Mouse (Mus musculus) spleen, embryonic (tissue): ENCODE data around the gene Galnt9.

Source experiments
- CTCF ChIA-PET: fragments of 350-600 bp; sonication (Branson Sonifier 250); formaldehyde crosslinking; loops from one replicate; lab custom pipeline; 2022; lab: Charles Lee

The Galnt9 gene

DNA sequence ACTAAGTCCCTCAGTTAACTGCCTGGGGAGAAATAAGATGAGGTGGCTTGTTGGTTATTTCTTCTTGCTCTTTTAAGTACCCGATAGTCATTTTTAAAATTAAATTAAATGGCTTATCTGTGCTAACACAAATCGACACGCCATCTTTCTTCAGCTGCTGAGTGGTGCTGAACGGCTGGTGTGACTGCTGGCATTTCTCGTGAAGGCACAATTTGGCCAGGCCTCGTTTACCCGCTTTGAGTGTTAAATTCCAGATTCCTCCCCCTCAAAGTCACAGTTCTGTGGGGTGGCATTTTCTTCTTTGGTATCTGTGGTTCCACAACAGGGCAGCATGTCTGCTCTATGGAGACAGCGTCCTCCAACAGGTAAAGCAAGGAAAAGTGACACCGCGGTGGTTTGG, 83.2 kb downstream of the Galnt9 start:
- CTCF ChIA-PET = no interaction called here

DNA sequence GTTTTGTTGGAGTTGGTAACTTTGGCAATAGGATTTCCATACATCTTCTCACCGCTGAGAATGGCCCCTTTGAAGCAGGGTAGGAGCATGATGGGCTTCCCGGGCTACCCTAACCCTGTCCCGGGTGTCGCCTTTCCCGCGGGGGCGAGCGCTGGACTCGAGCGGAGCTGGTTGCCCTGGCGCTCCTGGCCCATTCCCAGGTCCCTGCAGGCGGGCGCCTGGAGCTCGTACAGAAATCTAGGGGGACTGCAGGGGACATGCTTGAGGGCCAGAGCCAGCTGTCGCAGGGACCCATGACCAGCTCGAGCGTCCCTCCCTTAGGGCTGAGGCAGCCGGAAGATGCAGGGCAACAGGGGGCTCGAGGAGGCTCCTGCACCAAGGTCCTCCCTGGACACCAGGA, 84.0 kb downstream of the Galnt9 start:
- CTCF ChIA-PET = no interaction called here

DNA sequence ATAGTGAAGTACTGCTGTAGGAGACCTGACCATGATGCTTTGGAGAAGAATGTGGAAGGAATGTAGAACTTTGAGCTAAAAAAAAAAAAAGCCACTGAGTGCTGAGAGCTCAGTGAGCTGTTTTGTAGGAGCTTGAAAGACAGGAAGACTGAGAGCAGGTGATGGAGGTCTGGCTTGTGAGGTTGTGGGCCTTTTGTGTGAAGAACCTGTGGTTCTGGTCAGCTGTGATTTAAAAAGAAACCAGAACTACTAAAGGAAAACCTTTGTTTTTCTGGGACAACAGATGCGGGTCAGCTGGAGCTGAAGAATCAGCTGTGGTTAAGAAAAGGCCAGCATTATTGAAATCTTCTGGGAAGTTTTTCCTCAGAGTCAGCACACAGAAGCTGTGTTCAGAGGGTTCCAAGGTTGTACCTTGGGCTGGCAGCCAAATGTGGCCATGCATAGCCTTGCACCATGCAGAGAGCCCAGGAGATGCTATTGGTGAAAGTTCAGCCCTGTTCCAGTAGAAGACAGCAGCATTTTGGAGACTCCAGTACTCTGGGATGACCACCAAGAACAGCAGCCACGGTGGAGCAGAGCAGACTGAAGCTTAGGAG, 85.5 kb downstream of the Galnt9 start:
- CTCF ChIA-PET = no interaction called here

DNA sequence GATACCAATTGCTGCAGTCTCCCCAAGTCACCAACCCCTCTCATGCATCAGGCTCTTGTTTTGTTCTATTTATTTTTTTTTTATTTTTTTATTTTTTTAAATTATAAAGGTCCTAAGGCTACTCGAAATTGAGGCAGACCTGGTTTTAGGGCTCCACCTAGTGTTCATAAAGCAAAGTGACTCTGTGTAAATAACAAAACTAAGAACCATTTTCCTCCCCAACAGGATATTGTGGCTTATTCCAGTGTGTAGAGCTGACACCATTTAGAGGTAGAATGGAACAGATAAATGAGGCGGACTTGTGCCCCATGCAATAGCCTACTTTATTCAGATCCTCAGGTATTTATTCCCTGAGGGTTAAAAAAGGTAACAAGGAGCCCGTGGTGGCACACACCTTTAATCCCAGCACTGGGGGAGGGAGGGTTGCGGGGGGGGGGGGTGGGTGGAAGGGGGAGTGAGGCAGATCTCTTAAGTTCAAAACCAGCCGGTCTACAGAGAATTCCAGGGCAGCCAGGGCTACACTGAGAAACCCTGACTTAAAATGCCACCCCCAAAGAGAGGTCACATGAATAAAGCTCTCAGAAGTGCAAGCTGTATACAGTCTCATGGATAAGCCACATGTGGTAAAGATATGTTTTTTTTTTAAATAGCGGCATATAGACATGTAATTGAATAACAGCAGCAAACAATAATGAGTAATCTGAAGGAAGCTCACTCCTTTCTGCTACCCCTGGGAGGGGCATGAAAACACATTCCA, 92.0 kb downstream of the Galnt9 start:
- CTCF ChIA-PET = interaction anchor here (0.6 to 1.3 kb wide), 4 partner anchors 18 to 1439 kb away, joined by 3 to 4 read pairs (median 4); no protein-coding TSS in a partner anchor

DNA sequence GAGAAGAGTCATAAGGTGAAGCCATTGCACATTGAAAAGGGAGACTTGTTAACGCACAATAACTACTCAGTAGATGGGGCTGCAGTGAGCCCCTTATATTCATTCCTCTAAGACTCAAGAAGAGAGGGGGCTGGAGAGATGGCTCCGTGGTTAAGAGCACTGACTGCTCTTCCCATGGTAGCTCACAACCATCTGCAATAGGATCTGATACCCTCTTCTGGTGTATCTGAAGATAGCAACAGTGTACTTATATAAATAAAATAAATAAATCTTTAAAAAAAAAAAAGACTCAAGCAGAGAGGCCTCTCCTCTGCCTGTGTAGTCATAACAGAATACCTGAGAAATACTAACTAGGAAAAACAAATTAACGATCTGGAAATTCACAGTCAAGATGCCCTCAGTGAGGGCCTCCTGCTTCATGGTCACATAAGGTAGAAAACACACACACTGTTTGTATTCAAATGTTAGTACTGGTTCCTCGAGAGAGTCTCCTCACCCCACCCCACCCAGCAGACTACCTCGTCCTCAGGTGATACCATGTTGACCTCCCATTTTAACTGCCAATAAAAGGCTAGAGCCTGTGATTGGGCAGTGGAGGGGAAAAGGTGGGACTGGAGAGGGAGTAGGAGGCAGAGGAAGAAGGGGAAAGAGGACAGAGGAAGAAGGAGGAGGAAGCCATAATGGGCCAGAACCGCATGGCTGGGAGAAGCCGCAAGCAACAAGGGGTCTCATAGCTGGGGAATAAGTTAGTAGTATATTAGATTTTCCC, 94.3 kb downstream of the Galnt9 start:
- CTCF ChIA-PET = interaction anchor here (0.7 to 0.9 kb wide), 2 partner anchors 20 to 124 kb away, joined by 3 to 4 read pairs; no protein-coding TSS in a partner anchor

DNA sequence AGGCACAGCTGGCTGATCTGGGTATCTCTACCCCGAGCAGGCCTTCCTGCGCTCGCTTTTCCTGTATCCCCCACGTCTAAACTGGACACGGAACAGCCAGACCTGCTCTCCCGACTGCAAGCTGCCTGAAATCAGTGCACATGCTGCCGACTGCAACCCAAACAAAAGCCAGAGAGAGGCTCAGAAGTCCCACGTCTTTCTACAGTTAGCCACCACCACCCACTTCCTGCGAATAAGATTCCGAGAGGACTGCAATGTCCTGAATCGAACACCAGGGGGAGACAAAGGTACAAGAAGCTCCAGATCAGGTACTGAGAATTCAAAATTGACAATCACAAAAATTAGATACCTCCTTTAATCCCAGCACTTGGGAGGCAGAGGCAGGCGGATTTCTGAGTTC, 95.3 kb downstream of the Galnt9 start:
- CTCF ChIA-PET = no interaction called here

DNA sequence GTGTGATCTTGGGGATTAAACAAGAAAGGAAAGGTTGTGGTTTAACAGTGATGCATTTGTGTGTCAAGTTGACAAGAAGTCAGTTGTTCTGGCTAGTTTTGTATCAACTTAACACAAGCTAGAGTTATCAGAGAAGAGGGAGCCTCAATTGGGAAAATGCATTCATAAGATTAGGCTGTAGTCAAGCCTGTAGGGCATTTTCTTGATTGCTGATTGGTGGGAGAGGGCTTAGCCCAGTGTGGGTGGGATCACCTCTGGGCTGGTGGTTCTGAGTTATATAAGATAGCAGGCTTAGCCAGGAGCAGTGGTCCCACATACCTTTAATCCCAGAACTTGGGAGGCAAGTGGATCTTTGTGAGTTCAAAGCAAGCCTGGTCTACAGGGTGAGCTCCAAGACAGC, 102.2 kb downstream of the Galnt9 start:
- CTCF ChIA-PET = no interaction called here

DNA sequence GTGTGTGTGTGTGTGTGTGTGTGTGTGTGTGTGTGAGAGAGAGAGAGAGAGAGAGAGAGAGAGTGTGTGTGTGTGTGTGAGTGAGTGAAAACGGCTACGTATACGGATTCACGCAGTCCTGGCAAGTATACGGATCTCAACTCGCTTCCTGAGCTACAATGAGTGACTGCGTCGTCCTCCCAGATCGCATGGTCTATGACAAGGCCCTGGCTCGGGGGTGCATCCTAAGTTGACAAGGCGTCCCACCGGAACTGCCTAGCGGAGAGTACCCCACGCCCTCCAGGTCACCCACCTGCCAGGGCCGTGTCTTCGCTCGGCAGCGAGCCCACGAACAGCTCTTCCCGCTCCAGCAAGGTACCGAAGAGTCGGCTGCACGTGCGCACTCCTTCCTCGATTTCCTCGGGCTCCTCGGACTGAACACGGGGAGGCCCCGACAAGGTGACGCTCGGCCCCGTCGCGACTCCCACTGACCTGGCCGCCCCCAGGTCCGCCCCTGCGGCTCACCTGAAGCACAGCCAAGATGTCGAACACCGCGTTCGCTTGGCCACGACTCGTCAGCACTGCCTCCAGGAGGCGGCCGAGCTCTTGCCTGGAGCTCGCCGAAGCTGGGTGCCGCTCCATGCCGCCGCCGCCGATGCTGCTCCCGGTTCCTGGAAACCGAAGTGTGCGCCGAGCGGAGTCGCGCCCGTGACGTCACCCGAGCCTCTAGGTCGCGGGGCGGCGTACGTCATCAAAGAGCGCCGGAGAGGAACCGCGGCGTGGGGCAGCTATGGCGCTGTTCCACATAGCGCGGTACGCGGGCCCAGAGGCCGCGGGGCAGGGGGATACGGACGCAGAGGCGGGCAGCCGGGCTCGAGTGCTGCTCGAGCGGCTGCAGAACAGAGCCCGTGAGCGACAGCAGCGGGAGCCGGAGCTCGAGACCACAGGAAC, 108.8 kb downstream of the Galnt9 start, which contains the start of the genes Noc4l and Ddx51:
Gene Noc4l (minus strand): TSS at position 699 of the 930 bp plus-strand sequence.
Gene Ddx51 (plus strand): TSS at position 733 of the 930 bp plus-strand sequence.
- CTCF ChIA-PET = no interaction called here

DNA sequence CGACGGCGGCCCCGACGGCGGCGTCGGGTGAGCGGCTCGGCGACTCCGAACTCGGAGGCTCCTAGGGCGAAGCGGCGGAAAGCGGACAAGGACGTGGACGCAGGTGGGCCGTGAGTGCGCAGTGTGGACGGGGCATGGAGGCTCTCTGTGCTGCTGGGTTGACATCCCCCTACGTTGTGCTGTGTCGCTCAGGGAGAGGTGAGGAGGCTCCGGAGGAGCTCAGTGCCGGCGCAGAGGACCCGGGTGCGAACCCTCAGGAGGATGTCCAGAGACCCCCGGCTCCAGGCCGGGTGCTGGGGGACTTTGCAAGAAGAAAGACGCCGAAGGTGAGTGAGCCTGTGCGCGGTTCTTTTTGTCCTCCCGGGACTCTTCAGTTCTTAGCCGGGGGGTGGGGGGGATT, 109.5 kb downstream of the Galnt9 start:
- CTCF ChIA-PET = interaction anchor here (1.4 kb wide), 1 partner anchor 18 kb away, joined by 4 read pairs; no protein-coding TSS in a partner anchor

DNA sequence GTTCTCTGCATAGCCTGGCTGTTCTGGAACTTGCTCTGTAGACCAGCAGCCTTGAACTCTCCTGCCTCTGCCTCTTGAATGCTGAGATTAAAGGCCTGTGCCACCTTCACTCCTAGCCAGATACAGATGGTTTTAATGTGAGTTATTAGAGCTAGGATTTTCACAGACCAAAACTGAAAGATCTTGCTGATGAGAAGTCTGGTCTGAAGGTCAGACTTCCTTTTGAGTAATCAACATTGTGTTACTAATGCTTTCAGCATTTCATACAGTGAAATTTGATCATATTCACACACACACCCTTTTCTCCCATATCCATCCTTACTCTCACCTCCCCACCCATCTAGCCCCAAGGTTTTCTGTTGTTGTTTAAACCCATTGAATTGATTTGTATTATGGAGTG, 115.5 kb downstream of the Galnt9 start:
- CTCF ChIA-PET = no interaction called here

DNA sequence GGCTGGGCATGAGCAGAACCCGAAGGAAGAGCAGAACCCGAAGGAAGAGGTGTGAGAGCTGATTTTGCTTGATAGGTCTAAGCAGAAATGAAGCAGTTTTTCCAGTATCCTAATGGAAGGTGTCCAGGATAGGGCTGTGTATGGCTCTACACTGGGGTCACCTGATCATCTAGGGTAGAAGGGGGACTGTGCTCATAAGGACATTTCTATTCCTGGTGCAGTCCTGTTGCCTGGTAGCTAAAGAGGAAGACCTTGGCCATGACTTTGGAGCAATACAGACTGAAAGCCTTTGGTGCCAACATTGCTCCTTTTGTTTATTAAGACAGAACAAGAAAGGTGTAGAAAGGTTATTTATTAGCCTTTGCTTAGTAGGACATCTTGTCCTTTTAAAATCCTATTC, 119.9 kb downstream of the Galnt9 start:
- CTCF ChIA-PET = no interaction called here

DNA sequence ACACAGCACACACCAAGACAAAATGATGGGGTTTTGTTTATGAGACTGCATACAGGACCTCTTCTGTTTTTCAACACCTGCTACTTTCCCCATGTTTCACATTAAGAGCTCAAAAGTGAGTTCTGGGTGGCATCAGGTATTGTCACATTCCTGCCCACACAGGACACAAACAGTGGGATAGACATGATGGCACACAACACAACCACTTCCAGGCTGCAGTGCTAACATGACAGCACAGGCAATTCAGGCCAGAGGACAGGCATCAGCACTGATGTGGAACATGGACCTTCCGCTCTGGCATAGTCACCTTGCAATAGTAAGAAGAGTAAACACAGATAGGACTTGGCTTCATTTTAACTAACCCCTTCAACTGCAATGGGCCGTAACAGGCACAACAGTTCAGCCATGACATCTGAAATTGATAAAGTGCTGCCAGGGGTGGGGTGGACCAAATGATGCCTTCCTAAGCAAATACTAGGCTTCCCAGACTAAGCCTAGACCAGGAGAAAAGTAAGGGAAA, 120.7 kb downstream of the Galnt9 start:
- CTCF ChIA-PET = no interaction called here

DNA sequence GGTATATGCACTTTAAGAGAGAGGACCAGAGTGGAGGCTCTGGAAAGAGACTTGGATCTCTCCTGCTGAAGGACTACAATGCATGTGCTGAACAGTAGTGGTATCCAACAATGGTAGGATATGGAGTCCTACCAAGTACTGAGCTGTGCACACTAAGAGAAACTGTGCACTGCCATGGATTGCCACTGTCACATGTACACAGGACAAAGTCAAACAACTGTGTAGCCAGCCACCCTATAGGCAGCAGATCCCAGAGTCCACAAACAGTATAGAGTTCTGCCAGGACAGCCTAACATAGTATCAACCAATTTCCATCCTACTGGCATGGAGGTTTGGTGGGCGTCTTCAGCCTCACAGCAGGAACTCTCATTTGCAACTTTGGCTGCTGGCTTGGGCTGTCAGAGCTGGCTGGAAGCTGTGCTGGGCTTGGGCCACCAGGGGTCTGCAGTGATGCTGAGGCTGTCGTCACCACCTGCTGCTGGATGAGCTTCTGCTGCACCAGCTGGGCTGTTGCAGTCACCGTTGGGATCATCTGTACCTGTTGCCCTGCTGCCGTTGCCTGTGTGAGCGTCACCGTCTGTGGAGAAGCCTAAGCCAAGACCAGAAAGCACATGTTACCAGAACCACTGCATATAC, 121.4 kb downstream of the Galnt9 start:
- CTCF ChIA-PET = no interaction called here
